Mouse (Mus musculus): ENCODE measurements around the gene Trappc6a.

Gene Trappc6a

GRCm38 (mm10) chr7:19520032-19520431, 11.8 kb downstream of the Trappc6a start:
- in situ Hi-C loops (cut with MboI; ENCODE audit: low sequenced_read_pairs): loop anchor here (10.0 kb wide), 1 partner anchor 55 kb away; the partner anchor contains the start of gene Exoc3l2

- in situ Hi-C loops (cut with MboI; ENCODE audit: low sequenced_read_pairs): loop anchor here (10.0 kb wide), 1 partner anchor 58 kb away; the partner anchor contains the start of gene Exoc3l2
These were observed 15.0 kb downstream of the Trappc6a start for GRCm38 (mm10) chr7:19523017-19523756.

GRCm38 (mm10) chr7:19523757-19524419, 15.7 kb downstream of the Trappc6a start:
- in situ Hi-C loops (cut with MboI; ENCODE audit: low sequenced_read_pairs): loop anchor here (10.0 kb wide), 1 partner anchor 59 kb away; the partner anchor contains the start of gene Exoc3l2

- in situ Hi-C loops (cut with MboI; ENCODE audit: low sequenced_read_pairs): loop anchor here (10.0 kb wide), 1 partner anchor 60 kb away; the partner anchor contains the start of gene Exoc3l2
These were observed 16.4 kb downstream of the Trappc6a start for GRCm38 (mm10) chr7:19524420-19525104.

- in situ Hi-C loops (cut with MboI; ENCODE audit: low sequenced_read_pairs): loop anchor here (10.0 kb wide), 1 partner anchor 60 kb away; the partner anchor contains the start of gene Exoc3l2
These were observed 16.9 kb downstream of the Trappc6a start for GRCm38 (mm10) chr7:19525105-19525481.

GRCm38 (mm10) chr7:19531077-19531476, 22.9 kb downstream of the Trappc6a start:
- in situ Hi-C loops (cut with MboI; ENCODE audit: low sequenced_read_pairs): no loop called here

- in situ Hi-C loops (cut with MboI; ENCODE audit: low sequenced_read_pairs): no loop called here
These were observed 24.0 kb downstream of the Trappc6a start for GRCm38 (mm10) chr7:19532240-19532639.

GRCm38 (mm10) chr7:19534676-19535075, 26.5 kb downstream of the Trappc6a start:
- in situ Hi-C loops (cut with MboI; ENCODE audit: low sequenced_read_pairs): no loop called here

- in situ Hi-C loops (cut with MboI; ENCODE audit: low sequenced_read_pairs): no loop called here
These were observed 32.8 kb downstream of the Trappc6a start for GRCm38 (mm10) chr7:19540771-19541566.

GRCm38 (mm10) chr7:19541681-19542154, 33.5 kb downstream of the Trappc6a start:
- in situ Hi-C loops (cut with MboI; ENCODE audit: low sequenced_read_pairs): no loop called here

GRCm38 (mm10) chr7:19542155-19542691, 34.0 kb downstream of the Trappc6a start:
- in situ Hi-C loops (cut with MboI; ENCODE audit: low sequenced_read_pairs): no loop called here

GRCm38 (mm10) chr7:19543584-19543983, 35.4 kb downstream of the Trappc6a start:
- in situ Hi-C loops (cut with MboI; ENCODE audit: low sequenced_read_pairs): no loop called here

GRCm38 (mm10) chr7:19546007-19546406, 37.8 kb downstream of the Trappc6a start:
- in situ Hi-C loops (cut with MboI; ENCODE audit: low sequenced_read_pairs): no loop called here

GRCm38 (mm10) chr7:19547344-19547969, 39.3 kb downstream of the Trappc6a start:
- in situ Hi-C loops (cut with MboI; ENCODE audit: low sequenced_read_pairs): no loop called here

GRCm38 (mm10) chr7:19549394-19549793, 41.2 kb downstream of the Trappc6a start:
- in situ Hi-C loops (cut with MboI; ENCODE audit: low sequenced_read_pairs): no loop called here

GRCm38 (mm10) chr7:19551634-19552033, 43.4 kb downstream of the Trappc6a start:
- in situ Hi-C loops (cut with MboI; ENCODE audit: low sequenced_read_pairs): no loop called here

GRCm38 (mm10) chr7:19552443-19552842, 44.2 kb downstream of the Trappc6a start:
- in situ Hi-C loops (cut with MboI; ENCODE audit: low sequenced_read_pairs): no loop called here

GRCm38 (mm10) chr7:19554168-19554567, 46.0 kb downstream of the Trappc6a start:
- in situ Hi-C loops (cut with MboI; ENCODE audit: low sequenced_read_pairs): no loop called here

GRCm38 (mm10) chr7:19557086-19557485, 48.9 kb downstream of the Trappc6a start:
- in situ Hi-C loops (cut with MboI; ENCODE audit: low sequenced_read_pairs): no loop called here

Measured in CH12F3 (cell line).